Mouse (Mus musculus) right cerebral cortex, postnatal 10 days (tissue): ENCODE measurements at regions not wholly inside any gene's neighbourhood (a gene's known extent, or its start where the extent isn't known, plus 50 kb on each side); places are given as distances from the start of the nearest gene placed in this dataset.

Experiments
- DNase-seq, 2 experiments: peaks; one replicate each; pipeline ENCODE4 v3.0.0; 2021; ENCODE audit warnings: low spot score in 2 of 2

DNA sequence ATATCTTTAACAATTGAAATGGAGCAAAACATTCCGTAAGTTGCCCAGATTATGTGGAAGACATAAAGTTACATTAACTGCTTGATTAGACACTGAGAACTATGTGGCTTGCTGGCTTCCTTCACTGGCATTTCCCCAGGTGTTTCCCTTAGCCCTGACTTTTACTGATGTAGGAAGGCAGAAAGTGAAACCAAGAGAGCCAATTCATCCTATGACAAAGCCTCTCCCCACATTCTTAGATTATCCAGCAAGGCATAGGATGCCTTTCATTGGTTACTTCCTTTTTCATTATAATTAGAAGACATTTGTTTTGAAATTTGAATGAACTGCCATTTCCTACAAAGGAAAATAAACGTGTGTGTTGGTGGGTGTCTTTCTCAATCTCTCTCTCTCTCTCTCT lies 72.1 kb downstream of the Cdc42ep3 start:
- no peak for DNase-seq

GRCm38 (mm10) chr17:79273551-79273950 lies 81.3 kb downstream of the Cdc42ep3 start:
- no peak for DNase-seq

GRCm38 (mm10) chr17:79259691-79260090 lies 95.2 kb downstream of the Cdc42ep3 start:
- DNase-seq: no peak

GRCm38 (mm10) chr17:79246962-79247902 lies 107.7 kb downstream of the Cdc42ep3 start:
- no peak for DNase-seq

DNA sequence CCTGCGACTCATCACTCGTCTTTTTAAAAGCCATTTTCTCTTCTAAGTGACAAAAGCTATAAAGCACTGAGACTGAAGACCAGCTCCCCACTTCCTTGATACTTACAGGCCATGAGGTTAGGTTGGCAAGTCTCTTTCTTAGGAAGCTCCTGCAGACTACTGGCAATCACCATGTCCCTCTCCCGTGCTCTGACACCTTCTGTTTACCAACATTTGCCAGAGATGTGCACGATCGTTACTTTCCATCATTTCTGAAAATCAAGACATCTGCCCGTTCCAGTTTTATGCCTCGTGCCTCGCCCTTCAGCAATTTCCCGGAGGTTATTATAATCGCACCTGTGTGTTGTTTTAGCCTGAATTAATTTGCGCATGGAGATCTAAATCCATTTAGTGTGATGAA lies 110.8 kb downstream of the Cdc42ep3 start:
- no peak for DNase-seq

DNA sequence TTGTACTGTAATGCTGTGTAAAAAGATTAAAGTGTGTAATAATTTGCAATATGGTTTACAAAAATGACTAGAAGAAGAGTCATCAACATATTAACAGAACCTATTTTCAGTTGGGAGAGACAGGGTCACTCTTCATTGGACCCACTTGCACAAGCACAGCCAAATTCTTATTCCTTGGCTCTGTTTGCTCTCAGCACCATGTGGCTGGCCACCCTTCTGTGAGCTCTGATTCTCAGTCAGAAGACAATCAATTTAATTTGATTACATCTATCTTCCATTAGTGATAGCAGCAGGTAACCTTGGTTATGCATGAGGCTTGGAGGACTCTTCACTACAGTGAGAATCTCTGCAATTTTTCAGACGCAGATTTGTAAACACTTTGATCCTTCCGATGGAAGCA lies 111.5 kb downstream of the Cdc42ep3 start:
- no peak for DNase-seq

DNA sequence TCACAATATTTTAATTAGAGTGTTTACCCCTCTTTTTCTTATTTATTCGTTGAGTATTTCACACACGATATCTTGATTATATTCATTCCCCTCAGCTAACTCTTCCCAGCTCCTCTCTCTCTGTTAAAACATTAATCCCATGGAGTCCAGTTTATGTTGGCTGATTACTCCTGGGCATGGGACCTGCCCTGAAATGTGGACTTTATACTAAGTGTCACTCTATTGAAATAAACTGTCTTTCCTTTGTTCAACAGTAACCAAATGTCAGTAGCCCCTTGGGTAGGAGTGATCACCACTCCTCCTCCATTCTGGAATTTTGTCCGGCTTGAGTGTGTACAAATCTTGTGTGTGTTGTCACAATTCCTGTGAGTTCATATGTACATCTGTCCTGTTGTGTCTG lies 113.4 kb downstream of the Cdc42ep3 start:
- no peak for DNase-seq

DNA sequence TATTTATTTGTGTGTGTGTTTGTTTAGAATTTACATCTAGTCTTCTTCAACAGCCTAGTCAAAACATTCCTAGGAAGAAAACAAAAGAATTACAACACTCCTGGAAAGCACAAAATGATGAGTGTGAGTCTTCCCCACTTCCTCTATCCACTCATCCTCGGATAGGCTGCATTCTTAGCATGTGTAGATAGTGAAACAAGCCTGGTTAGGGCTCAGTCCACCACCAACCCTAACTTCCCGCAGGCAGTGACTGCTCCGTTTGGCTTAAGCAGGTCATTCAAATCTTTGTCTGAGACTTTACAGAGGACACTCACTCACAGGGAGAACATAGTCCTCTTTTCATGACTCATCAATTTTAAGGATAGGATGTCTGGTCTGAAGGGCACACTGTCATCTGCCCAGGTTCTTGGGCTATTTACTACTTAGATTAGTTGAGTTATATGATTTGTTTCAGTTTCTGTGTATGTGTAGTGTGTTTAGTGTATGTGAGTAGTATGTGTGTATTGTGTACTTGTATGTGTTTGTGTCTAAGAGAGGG lies 118.6 kb downstream of the Cdc42ep3 start:
- DNase-seq: no peak

DNA sequence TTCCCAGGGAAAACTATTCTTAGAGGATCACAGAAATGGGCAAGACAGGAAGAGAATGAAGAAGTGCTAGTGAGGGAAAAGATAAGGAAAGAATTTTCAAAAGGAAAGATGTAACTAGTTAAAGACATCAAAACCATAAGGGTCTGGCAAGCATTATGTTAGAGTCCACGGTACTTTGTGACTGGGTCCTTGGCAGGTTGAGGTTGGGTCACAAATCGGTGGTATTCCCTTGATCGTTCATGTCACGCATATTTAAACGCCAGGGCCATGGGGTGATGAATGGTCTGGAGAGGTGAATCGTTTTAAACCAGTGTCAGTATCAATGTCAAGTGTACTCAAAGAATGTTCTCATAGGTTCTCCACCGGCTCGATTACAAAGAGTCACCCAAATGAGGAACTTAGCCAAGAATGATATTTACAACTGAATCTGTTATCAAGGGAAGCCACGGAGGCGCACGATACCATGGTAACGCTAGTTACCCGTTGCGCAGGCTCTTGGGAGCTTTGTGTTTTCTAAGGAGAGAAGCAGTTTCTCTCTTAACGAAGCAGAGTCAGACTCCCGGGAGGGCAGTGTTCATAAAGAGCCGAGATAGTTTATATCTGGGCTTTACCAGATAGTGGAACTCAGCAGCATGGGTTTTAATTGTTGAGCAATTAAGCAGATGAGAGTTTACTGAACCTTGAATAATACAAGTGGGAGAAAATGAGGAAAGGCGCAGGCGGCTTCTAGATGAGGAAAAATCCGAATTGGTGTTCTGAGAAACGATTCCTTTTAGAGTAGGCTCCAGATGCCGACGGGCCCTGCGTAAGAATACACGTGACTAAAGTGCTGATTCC lies 124.0 kb downstream of the Cdc42ep3 start:
- DNase-seq: peak; percentile 78 to 85

- no peak for DNase-seq
These were observed 148.3 kb downstream of the Cdc42ep3 start for GRCm38 (mm10) chr17:79206563-79206962.

DNA sequence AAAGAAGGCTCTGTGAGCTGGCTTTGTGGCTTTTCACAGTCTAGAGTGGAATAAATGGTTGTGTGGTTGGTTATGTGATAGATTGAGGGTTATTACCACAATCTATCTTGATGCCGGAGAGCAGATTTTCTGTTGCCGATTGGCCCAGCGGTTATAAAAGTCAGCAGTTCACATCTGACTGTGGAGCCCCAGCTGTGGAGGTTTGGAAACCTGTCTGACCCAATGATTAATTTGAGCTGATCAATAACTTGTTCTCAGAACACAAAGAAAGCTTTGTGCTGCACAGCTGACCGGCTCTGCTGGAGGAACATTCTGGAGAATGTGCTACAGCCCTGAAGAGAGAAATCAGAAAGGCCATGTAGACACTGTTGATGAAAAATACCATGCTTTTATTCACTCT lies 148.8 kb downstream of the Cdc42ep3 start:
- DNase-seq: no peak

DNA sequence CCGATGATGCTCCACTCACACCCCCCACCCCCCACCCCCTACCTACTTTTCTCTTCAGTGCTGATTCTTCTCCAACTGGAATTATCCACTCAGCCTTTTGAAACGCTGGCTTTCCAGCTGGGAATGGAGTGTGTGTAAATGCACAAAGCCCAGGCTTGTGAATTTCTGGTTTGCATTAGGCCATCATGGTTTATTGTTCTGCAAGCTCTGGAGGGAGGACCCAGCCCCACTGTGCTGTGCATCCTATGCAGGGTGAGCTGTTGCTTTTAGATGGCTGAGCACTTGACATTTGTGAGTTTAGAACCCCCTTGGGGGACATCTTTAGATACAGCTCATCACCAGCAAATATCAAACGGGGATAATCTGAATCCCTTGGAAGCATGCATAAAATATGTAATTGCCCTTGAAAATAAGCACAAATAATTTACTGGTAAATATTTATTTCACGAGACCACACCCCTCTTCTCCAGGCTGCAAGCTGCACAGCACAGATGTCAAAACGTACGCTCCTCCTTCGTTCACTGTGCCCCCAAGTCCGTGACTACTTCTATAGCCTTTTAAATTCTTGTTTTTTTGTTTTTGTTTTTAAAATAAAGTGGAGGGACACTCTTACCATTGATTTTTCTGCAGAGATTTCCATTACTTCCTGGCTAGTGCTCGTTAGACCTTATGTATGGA lies 148.2 kb downstream of the Qpct start:
- no peak for DNase-seq

- DNase-seq: no peak
These were observed 140.2 kb downstream of the Qpct start for GRCm38 (mm10) chr17:79191871-79192373.

DNA sequence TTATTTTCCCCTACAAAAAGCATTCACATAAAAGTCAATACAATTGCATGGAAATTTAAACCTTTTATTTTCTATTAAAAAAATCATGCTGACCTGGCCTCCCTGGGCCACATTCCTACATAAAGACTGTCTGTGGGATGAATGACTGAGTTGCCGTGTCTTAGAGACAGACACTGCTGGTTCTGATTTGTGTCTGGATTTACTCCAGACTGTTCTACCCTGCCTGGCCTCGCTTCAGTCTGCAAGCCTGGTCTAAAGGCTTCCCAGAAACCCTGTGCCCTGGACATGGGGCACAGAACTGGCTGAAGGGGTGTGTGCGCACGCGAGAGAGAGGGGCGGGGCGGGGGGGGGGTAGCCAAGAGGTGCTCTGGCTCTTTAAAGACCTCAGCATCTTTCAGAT lies 136.6 kb downstream of the Qpct start:
- DNase-seq: no peak

- DNase-seq: peak; percentile 28 to 40
These were observed 128.8 kb downstream of the Qpct start for GRCm38 (mm10) chr17:79180277-79181130.

GRCm38 (mm10) chr17:79177259-79177658 lies 125.6 kb downstream of the Qpct start:
- no peak for DNase-seq

GRCm38 (mm10) chr17:79176356-79176755 lies 124.7 kb downstream of the Qpct start:
- DNase-seq: no peak

GRCm38 (mm10) chr17:79175381-79175780 lies 123.7 kb downstream of the Qpct start:
- no peak for DNase-seq

- DNase-seq: no peak
These were observed 120.6 kb downstream of the Qpct start for GRCm38 (mm10) chr17:79172328-79172727.

DNA sequence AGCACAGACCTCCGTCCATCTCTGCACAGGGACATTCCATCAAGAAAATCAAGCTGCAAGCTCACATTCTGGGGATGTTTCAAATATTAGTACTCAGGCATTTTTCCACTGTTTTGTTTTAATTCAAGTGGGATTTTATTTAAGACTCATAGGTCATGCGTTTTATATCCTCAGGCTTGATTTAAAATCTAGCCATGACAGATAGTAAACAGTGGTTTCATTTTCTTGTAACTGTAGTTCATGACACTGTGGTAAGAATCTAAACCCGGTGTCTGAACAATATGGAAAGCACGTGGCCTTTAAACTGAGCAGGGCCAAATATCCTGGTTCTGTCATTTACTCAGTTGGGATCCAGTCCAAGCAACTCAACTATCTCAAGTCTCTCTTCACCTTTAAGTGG lies 119.0 kb downstream of the Qpct start:
- no peak for DNase-seq

- DNase-seq: no peak
These were observed 115.5 kb downstream of the Qpct start for GRCm38 (mm10) chr17:79167198-79167597.
